Mouse (Mus musculus) liver, embryonic 14.5 days (tissue): Measurements from ENCODE around the gene Macrod1. TPM values are rescaled to one million over a fixed set of nuclear protein-coding genes. Genes with fewer than 3 reads are reported as not detected.
"Not testable (repeated sequence)": the region's sequence is repeated elsewhere in the genome, so short reads cannot be mapped to it uniquely, and the experiment has no call there.

Experiments
- ATAC-seq: fragments of 200-750 bp; cut with Nextera tagmentation; 2 replicates; pipeline ENCODE4 v1.8.0; 2017; ENCODE audit warnings: moderate number of reproducible peaks, mild to moderate bottlenecking, moderate library complexity; ENCODE audit not compliant: insufficient read depth
- DNase-seq, 3 experiments: peaks; one replicate each; pipeline ENCODE4 v3.0.0-alpha.2; 2012 to 2013; ENCODE audit warnings: low read depth in 3 of 3, low spot score in 3 of 3
- H3K27ac ChIP-seq: fragments of 300-500 bp; sonication (generic); 2 replicates; pipeline ENCODE4 v1.5.1; 2014; ENCODE audit warnings: moderate library complexity, mild to moderate bottlenecking, control low read depth, inconsistent platforms
- H3K27me3 ChIP-seq: fragments of 300-500 bp; sonication (generic); 2 replicates; pipeline ENCODE4 v1.6.1; 2014; ENCODE audit warnings: mild to moderate bottlenecking, low read length, moderate library complexity; ENCODE audit not compliant: control insufficient read depth, insufficient read depth
- H3K36me3 ChIP-seq: fragments of 300-500 bp; sonication (generic); replicated peaks from 2 replicates; pipeline ENCODE4 v1.6.1; 2014; ENCODE audit warnings: low read depth; ENCODE audit not compliant: control insufficient read depth, insufficient read depth
- H3K4me1 ChIP-seq, 2 experiments: fragments of 200-500 bp in 1 of 2; fragments of 300-500 bp in 1 of 2; sonication (generic) in 1 of 2; replicated peaks; 2 replicates each; pipeline ENCODE4 v1.6.1; 2012 to 2014; ENCODE audit warnings: antibody characterized with exemption in 1 of 2, inconsistent platforms in 1 of 2, low read length in 1 of 2; ENCODE audit not compliant: control insufficient read depth in 2 of 2, insufficient read depth in 2 of 2
- H3K4me2 ChIP-seq: fragments of 300-500 bp; sonication (generic); 2 replicates; pipeline ENCODE4 v1.6.1; 2014; ENCODE audit warnings: low read depth, mild to moderate bottlenecking, control low read depth, moderate library complexity
- H3K4me3 ChIP-seq, 2 experiments: fragments of 200-500 bp in 1 of 2; fragments of 300-500 bp in 1 of 2; sonication (generic) in 1 of 2; 2 replicates each; pipeline ENCODE4 v1.5.1; 2012 to 2014; ENCODE audit warnings: low read depth in 2 of 2, low read length in 2 of 2, mild to moderate bottlenecking in 2 of 2, control low read depth in 1 of 2, inconsistent platforms in 1 of 2, moderate library complexity in 1 of 2; ENCODE audit not compliant: insufficient read depth in 1 of 2
- H3K9ac ChIP-seq: fragments of 300-500 bp; sonication (generic); replicated peaks from 2 replicates; pipeline ENCODE4 v1.6.1; 2014; ENCODE audit warnings: mild to moderate bottlenecking, control low read depth, moderate library complexity
- H3K9me3 ChIP-seq: fragments of 300-500 bp; sonication (generic); 2 replicates; pipeline ENCODE4 v1.6.1; 2016; ENCODE audit warnings: low read length, mixed read lengths; ENCODE audit not compliant: control insufficient read depth
- CTCF ChIP-seq: IDR thresholded peaks from 2 replicates; pipeline ENCODE4 v1.5.1; 2016; ENCODE audit warnings: antibody characterized with exemption, low read depth, control low read depth
- EP300 ChIP-seq: IDR thresholded peaks from 2 replicates; pipeline ENCODE4 v1.6.1; 2016; ENCODE audit warnings: antibody characterized with exemption, low read depth
- WGBS: fragments of 180-500 bp; shearing (Covaris S2); extraction: QIAGEN DNeasy Blood & Tissue Kit; methylation state at CpG from one replicate; pipeline ENCODE4 v1.1.7; 2014; ENCODE audit not compliant: insufficient replicate concordance; 5-methylcytosine and 5-hydroxymethylcytosine counted together
- polyA plus RNA-seq, 2 experiments: library from polyadenylated mRNA; depleted of rRNA in 1 of 2; stranded (reverse) in 1 of 2; unstranded in 1 of 2; fragments of >200 nt; fragmentation: Nextera tagmentation in 1 of 2; extraction: Ambion mirVana in 1 of 2; gene quantifications; 2 replicates each; pipeline versions ENCODE4 v1.2.1 to v1.2.3; 2012 to 2014

Macrod1 gene
- polyA plus RNA-seq, 2 experiments = 3.7 to 4.5 TPM

- Histone ChIP-seq H3K9ac (no peak overlapping the region), H3K9me3 (no peaks in the 10 kb centered on the region), H3K4me2 (no peak overlapping the region), H3K27ac (no peak overlapping the region), H3K4me1 (peaks cover 3 to 9% of the 10 kb centered on the region in 2 experiments; a peak in 3 of 4 replicates), H3K27me3 (no peaks in the 10 kb centered on the region), H3K36me3 (no peaks in the 10 kb centered on the region), H3K4me3 (no peak overlapping the region)
- DNase-seq = no peak
- 60% methylated on average over 4 of the region's 4 CpGs for WGBS
- TF ChIP-seq CTCF = no peak
- no peak for TF ChIP-seq EP300
- ATAC-seq = no peak
These were observed 12.3 kb upstream of the Macrod1 start for GRCm38 (mm10) chr19:7044279-7044678.

DNA sequence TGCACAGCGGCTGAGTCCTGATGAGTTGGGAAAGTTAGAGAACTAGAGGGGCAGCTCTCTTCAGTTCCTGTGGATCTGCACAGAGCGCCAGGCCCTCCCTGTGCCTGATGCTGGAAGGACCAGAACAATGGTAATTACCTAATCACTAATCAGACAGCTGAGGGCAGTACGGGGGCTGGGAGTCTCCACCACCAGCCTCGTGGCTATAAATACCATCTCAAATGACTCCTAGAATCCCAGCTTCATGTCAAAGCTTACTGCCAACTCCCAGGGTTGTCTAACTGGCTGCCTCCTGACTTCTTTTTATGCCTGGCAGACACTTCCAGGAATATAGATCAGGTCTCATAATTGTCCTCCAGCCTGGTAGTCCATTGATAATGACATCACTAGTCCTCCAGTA is 11.9 kb upstream of the Macrod1 start:
- WGBS = 53% methylated on average over 4 of the region's 4 CpGs
- Histone ChIP-seq H3K36me3 (no peaks in the 10 kb centered on the region), H3K27me3 (no peaks in the 10 kb centered on the region), H3K27ac (no peak overlapping the region), H3K4me2 (no peak overlapping the region), H3K4me3 (no peak overlapping the region), H3K4me1 (peaks cover 3 to 9% of the 10 kb centered on the region in 2 experiments; a peak in 3 of 4 replicates), H3K9ac (no peak overlapping the region), H3K9me3 (no peaks in the 10 kb centered on the region)
- no peak for DNase-seq
- no peak for ATAC-seq
- no peak for TF ChIP-seq EP300
- no peak for TF ChIP-seq CTCF

DNA sequence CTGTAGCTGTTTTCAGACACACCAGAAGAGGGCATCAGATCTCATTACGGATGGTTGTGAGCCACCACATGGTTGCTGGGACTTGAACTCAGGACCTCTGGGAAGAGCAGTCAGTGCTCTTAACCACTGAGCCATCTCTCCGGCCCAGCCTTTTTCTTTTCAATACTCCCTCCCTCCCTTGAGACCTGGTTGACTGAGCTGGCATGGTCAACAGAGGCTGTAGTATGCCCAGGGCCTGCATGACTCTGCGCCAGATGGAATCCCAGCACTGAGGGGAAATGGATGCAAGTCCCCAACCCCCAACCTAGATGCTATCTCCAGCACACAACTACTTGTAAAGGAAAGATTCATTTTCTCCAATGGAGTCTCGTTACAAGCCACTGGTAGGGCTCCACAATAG is 3.2 kb upstream of the Macrod1 start:
- ATAC-seq, H3K27ac ChIP-seq, H3K9me3 ChIP-seq, H3K4me1 ChIP-seq, H3K4me3 ChIP-seq, H3K27me3 ChIP-seq, H3K4me2 ChIP-seq, DNase-seq, H3K9ac ChIP-seq, H3K36me3 ChIP-seq: not testable (repeated sequence)
- WGBS = 71% methylated on average over 4 of the region's 4 CpGs

- WGBS = 60% methylated on average over 10 of the region's 10 CpGs
These were observed 1.8 kb upstream of the Macrod1 start for GRCm38 (mm10) chr19:7054772-7055171.

GRCm38 (mm10) chr19:7055173-7055572 is 1.4 kb upstream of the Macrod1 start:
- ATAC-seq (no peak), DNase-seq (no peak)
- no peak overlapping the region for H3K4me3 ChIP-seq
- no peaks in the 10 kb centered on the region for H3K36me3 ChIP-seq
- no peak overlapping the region for H3K27ac ChIP-seq
- no peaks in the 10 kb centered on the region for H3K27me3 ChIP-seq
- WGBS = 36% methylated on average over 3 of the region's 3 CpGs
- H3K4me1 ChIP-seq = peaks cover 8% of the 10 kb centered on the region in 2 experiments; a peak in 3 of 4 replicates
- no peak overlapping the region for H3K4me2 ChIP-seq
- H3K9ac ChIP-seq = no peak overlapping the region
- TF ChIP-seq CTCF (no peak; the same call in 1 of the 2 replicates), EP300 (no peak)
- H3K9me3 ChIP-seq = no peaks in the 10 kb centered on the region

More at GRCm38 (mm10) chr19:7054772-7055171, 1.8 kb upstream of the Macrod1 start:
- DNase-seq (no peak), ATAC-seq (no peak)
- H3K27me3 ChIP-seq = no peaks in the 10 kb centered on the region
- TF ChIP-seq EP300 = no peak
- no peak for TF ChIP-seq CTCF
- H3K9ac ChIP-seq = no peak overlapping the region
- H3K4me3 ChIP-seq = no peak overlapping the region
- H3K9me3 ChIP-seq = no peaks in the 10 kb centered on the region
- no peaks in the 10 kb centered on the region for H3K36me3 ChIP-seq
- peaks cover 8% of the 10 kb centered on the region in 2 experiments; a peak in 3 of 4 replicates for H3K4me1 ChIP-seq
- no peak overlapping the region for H3K4me2 ChIP-seq
- H3K27ac ChIP-seq = no peak overlapping the region
